Mouse (Mus musculus) embryonic stem cell, embryonic (primary cell): Measurements from ENCODE around the gene Tfb1m.

ENCODE experiments used
- CTCF ChIA-PET, 4 experiments: fragments of 300-600 bp in 2 of 4; fragments of 350-600 bp in 2 of 4; sonication (Branson Sonifier 250); formaldehyde crosslinking; loops; one replicate each; lab custom pipeline; 2022; ENCODE audit warnings: inconsistent platforms in 2 of 4; lab: Charles Lee
- POLR2A ChIA-PET, 4 experiments: fragments of 300-600 bp in 2 of 4; fragments of 350-600 bp in 2 of 4; sonication (Branson Sonifier 250); formaldehyde crosslinking; loops; one replicate each; lab custom pipeline; 2022; ENCODE audit warnings: antibody characterized with exemption in 4 of 4, inconsistent platforms in 1 of 4; lab: Charles Lee

Gene Tfb1m

DNA sequence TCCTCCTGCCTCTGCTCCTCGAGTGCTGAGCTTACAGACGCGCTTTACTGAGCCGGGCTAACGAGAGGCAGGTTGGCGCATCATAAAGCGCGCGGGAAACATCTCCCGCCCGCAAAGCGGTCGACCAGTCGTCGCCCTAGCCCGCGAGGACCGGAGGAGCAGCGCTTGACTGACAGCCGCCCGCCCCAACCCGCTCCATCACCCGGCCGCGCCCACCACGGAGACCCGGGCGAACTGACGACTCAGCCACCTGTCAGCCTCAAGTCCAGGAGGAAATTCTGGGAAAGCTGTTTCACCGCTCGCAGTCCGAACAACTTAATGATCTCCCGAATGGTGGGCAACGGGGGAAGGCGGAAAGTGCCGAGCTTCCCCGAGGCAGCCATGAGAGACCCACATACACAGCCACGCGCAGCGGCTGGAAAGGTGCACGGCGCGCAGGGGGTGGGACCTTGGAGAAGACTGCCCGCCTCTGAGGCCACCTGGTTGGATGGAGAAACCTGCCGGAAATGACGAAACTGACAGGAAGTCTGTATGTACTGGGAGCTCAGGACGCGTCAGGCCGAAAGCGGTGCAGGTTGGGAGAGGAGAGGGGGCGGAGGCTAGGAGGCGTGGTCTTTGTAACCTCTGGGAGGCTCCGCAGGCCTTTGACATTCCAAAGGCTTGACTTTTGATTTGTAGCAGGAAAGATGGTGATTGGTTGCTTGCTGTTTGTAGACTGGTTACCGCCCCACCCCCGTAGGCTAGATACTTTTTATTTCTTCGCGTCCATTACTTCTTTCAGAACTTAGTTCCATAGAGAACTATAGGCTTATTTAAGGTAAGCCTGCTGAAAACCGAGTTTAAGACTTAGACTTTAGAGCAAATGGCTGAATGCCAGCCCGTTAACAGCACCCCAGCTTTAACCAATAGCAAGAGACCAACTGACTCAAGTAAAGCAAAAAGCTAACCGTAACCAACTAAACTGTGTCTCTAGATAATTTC lies at the start of gene Tfb1m:
Tfb1m (minus strand) TSS at position 451 of the 981 bp plus-strand sequence.
- ChIA-PET POLR2A (interaction anchor here (0.6 to 2.4 kb wide), 38 partner anchors 8 to 1384 kb away, joined by 3 to 12 read pairs (median 4); partner anchors contain the start of gene Cldn20 (in 2 of the 4)), CTCF (interaction anchor here in 3 of 4 experiments (0.6 to 2.3 kb wide), 17 partner anchors 27 to 1247 kb away, joined by 3 to 18 read pairs (median 3); no protein-coding TSS in a partner anchor)

DNA sequence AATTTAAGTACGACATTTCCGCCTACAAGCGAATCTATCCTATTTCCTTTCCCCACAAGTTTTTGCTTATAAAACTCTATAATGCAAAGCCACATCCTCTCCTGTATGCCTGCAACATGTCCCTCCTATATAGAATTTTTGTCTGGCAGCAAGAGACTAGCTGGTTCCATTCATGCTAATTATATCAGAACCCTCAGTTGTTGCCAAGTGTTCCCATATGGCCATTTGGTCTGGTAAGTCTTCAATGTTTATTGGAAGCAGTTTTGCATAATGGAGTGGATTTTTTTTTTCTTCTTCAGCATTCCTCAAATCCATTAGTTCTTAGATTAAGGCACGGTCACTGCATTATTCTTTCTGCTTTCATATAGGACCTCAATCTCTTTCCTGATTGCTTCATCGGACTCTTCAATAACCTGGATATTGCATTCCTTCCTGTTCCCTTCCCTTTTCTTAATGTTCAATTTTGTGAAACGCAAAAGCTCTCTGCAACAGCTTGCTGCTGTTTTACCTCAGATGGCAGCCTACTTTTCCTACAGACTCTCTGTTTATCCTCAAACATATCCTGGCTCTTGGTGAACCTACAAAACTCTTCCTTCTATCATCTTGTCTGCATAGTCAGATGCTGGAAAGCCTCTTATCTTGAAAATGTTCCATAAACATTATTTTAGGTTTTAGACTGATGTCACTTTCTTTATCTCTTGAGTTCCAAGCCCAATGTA lies 45.5 kb upstream of the Tfb1m start:
- ChIA-PET POLR2A (interaction anchor here in 2 of 4 experiments (0.6 to 0.7 kb wide), 2 partner anchors 13 to 80 kb away, joined by 3 to 4 read pairs; no protein-coding TSS in a partner anchor), CTCF (interaction anchor here in 2 of 4 experiments (0.9 to 1.1 kb wide), 2 partner anchors 147 to 189 kb away, joined by 3 to 4 read pairs; no protein-coding TSS in a partner anchor)

DNA sequence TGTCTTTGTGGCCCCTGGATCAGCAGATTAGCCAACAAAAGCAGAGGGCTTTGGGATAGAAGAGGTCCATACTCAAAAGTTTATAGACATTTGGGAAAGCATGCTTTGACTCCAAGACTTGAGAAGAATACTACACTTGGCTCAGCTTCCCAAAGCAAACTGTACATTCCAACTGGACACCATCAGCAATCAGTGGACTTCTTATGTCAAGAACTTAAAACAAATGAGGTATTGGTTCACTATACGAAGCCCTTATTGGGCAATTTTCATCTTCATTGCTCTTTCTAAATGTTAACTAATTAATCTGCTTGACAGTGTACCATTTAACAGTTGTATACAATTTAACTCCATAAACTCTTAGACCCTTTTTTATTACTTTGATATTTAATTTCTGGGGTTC lies 40.8 kb upstream of the Tfb1m start:
- ChIA-PET CTCF (no interaction called here), POLR2A (interaction anchor here in 1 of 4 experiments (0.8 kb wide), 1 partner anchor 13 kb away, joined by 6 read pairs; no protein-coding TSS in a partner anchor)

DNA sequence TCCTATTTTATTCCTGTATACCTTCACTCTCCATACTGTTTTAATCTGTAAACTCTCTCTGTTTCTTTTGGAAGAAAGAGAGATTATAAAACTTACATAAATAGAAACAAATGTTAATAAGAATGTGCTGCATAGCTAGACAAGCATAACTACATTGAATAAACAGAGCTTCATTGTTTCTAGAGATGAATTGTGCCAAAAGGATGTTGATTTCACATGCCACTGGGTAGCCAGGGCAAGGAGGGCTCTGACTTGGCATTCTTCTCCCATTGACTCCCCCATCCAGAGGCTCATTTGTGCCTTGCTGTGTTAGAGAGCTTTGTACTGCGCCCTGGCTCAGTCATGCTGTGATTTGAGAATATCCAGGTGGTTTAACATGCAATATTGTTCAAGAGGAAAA lies 40.3 kb upstream of the Tfb1m start:
- ChIA-PET POLR2A (interaction anchor here in 1 of 4 experiments (0.8 to 1.1 kb wide), 2 partner anchors 13 to 41 kb away, joined by 3 to 6 read pairs; partner anchors contain the start of gene Tfb1m), CTCF (no interaction called here)

DNA sequence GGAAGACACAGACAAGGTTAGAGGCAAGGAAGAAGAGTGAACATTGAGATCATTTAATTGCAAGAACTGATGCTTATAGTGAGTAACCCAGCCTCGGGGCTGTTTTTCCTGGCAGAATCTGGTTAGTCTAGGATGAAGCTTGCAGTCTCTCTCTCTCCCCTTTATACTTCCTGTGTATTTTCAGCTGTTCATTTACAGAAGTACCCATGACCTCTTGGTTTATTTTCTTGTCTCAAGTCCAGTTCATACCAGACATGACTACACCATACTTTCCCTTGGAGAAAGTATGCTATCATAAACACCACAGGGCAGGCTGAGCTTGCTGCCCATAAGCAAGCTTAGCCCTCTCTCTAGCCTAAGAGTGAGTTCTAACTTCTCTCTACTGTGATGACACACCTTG lies 39.5 kb upstream of the Tfb1m start:
- CTCF ChIA-PET, result no interaction called here

DNA sequence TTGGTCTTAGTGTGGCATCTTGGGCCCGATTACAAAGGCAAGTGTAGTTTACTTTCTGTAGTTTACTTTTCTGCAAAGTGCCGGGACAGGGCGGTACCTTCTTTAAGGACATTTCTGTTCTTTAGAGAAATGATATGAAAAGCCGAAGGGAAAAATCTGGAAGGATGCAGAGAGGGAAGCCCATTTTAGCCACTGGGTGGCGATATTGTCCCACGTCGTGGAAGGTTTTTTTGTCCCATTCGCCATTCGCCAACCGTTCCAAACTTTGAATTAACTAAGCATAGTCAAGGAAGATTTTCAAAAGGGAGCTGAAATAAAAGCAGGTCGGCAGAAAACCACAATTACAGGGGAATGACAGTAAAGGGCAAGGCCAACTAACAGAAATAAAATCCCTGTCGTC lies 13.3 kb upstream of the Tfb1m start:
- ChIA-PET CTCF (interaction anchor here in 3 of 4 experiments (0.6 to 1.5 kb wide), 6 partner anchors 9 to 290 kb away, joined by 3 to 7 read pairs (median 4); no protein-coding TSS in a partner anchor), POLR2A (interaction anchor here in 1 of 4 experiments (1.4 kb wide), 1 partner anchor 13 kb away, joined by 4 read pairs; the partner anchor contains the start of gene Tfb1m)

More for the DNA sequence above, 39.5 kb upstream of the Tfb1m start:
- POLR2A ChIA-PET, result interaction anchor here in 1 of 4 experiments (1.1 kb wide), 1 partner anchor 40 kb away, joined by 3 read pairs; the partner anchor contains the start of gene Tfb1m

DNA sequence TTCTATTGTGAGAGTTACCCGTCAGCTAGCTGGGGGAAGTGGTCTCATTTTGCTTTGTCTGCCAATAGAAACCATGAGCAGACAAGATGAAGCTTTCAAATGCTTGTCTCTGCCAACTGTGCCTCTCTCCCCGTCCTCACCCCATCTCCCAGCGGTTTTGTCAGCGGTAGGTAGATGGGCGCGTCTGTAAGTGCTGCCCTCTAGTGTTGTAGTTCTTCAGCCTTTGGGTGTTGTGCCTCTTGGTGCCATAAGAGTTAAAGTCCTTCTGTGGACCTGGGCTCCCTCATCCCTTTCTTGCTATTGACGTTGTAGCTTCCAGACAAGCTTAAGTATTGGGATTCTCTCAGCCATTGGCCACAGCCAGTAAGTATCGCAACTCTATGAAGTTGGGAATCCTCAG lies 4.8 kb upstream of the Tfb1m start:
- ChIA-PET POLR2A (no interaction called here), CTCF (interaction anchor here (0.5 to 2.2 kb wide), 7 partner anchors 17 to 119 kb away, joined by 3 to 8 read pairs (median 4); no protein-coding TSS in a partner anchor)

DNA sequence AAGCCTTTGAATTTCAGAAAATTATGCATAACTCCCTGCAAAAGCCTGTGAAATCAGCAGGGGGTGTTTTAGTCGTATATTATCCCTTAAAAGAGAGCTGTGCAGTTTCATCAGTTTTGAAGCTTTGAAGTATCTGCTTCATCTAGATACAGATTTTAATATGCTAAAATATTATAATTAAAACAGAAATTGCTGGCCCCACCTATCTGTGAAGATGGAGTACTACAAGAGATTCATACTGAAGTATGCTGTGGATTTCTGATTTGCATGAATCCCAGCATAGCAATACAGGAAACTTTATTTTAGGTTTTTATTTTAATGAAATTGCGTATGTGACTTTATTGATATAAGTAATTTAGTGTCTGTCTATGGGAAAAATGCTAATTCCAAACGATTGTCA lies 3.0 kb upstream of the Tfb1m start:
- CTCF ChIA-PET, result no interaction called here

DNA sequence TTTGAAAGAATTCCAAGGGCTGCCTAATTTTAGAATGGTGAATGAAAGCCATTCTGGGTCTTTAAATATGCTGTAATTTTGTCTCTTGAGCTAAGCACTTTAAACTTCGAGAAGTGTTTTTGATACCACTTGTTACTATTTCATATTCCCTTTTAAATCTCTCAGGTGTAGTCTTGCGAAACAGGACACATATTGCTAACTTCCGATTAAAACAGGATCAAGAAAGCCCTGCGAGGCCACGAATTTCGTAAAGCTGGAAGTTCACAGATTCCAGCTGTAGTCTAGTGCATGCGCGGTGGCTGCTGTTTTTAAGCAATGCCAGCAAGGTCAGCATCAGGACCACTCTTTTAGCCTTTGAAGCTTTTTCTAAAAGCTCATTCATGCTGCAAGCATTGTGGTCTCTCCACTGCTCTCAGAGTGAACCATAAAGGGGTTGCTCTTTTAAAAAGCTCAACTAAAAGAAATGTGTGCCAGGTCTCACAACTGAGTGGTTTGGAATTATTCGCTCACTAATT lies 832 bp upstream of the Tfb1m start:
- CTCF ChIA-PET, result interaction anchor here in 3 of 4 experiments (0.6 to 2.3 kb wide), 13 partner anchors 42 to 1246 kb away, joined by 3 to 18 read pairs (median 4); no protein-coding TSS in a partner anchor
- POLR2A ChIA-PET, result interaction anchor here (0.6 to 2.4 kb wide), 29 partner anchors 9 to 1095 kb away, joined by 3 to 12 read pairs (median 4); partner anchors contain the start of gene Cldn20 (in 2 of the 4)

More for the DNA sequence above, 3.0 kb upstream of the Tfb1m start:
- POLR2A ChIA-PET, result no interaction called here

DNA sequence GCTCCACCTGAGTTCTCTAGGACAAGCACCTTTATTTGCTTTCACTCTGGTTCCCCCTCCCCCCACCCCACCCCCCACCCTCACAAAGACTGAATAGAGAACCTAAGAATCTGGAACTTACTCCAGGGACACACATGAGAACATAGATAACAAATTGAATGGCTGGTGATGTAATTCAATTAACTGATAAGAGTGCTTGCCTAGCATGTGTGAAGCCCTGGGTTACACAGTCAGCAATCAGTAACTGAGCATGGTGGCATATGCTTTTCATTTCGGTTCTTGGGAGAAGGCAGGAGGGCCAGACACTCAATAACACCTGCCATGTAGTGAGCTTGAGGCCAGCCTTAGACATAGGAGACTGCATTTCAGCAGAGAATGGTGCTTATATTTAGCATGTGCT lies 1.3 kb downstream of the Tfb1m start:
- ChIA-PET CTCF (interaction anchor here in 1 of 4 experiments (2.3 kb wide), 1 partner anchor 58 kb away, joined by 13 read pairs; no protein-coding TSS in a partner anchor), POLR2A (interaction anchor here in 1 of 4 experiments (0.6 kb wide), 1 partner anchor 281 kb away, joined by 5 read pairs; no protein-coding TSS in a partner anchor)

DNA sequence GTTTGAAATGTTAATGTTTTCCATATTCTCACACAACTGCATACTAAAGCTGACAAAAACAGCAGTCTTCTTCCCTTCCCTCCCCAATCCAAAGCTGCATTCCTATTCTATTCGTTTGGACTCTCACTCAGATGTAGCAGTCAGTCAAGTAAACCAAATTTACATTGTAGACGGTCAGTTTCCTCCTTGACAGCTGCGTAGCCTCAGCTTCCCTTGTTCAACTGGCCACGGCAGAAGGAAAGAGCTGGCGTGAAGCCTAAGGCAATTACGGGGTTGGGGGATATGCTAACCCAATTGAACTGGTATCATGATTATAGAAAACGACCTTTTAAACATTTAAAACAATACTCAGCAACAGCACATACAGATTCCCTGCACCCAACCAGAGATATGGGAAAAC lies 9.9 kb downstream of the Tfb1m start:
- ChIA-PET POLR2A (interaction anchor here in 1 of 4 experiments (1.1 kb wide), 1 partner anchor 10 kb away, joined by 3 read pairs; the partner anchor contains the start of gene Tfb1m), CTCF (no interaction called here)

DNA sequence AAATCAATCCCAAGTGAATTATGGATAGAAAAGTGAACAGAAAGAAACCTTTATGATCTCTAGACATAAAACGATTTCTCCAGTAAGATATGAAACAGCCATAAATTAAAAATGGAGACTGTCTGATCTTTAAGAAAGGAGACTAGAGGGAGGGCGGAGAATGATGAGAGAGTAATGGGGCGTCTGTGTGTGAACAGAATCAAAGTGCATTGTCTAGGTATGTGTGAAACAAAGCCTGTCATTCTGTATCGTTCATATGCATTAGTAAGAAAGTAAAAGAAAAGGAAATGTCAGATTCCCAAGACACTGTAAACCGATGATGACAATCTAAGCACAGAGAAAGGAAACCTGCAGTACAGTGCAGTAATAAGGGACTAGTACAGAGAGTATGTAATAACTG lies 16.5 kb downstream of the Tfb1m start:
- ChIA-PET POLR2A (no interaction called here), CTCF (interaction anchor here in 1 of 4 experiments (1.5 kb wide), 1 partner anchor 43 kb away, joined by 8 read pairs; no protein-coding TSS in a partner anchor)

DNA sequence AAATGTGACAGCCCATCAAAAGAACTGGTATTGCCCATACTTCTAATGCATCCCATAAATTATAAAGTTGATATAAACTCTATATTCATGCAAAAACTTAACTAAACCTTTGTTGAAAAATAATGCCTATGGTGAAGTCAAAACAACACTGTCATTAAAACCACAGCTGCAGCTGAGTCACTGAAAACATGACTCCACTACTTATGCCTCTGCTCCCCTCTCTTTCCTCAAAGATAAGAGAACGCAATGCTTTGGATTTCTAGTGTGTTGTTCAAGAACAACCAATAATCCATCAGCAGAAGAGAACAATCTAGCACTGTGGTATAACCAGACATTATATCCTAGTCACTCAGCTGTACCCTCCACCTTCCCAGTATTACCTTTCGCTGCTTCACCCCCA lies 17.3 kb downstream of the Tfb1m start:
- CTCF ChIA-PET, result no interaction called here

DNA sequence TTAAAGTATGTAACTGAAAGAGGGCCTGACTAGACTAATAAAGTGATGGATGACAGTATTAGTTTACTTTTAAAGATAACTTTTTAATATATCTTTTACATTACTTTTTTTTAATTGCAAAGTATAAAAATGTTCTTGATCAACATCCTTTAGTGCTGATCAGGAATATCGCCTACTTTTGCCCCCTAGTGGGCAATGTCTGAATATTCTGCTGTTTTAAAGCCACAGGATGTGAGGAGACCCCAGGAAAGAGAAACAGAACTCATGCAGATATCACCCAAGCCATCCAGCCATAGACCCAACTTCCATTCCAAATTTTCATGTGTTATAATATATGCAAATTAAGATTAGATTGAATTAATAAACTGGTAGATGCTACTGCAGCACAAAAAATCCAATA lies 24.2 kb downstream of the Tfb1m start:
- ChIA-PET CTCF (interaction anchor here in 2 of 4 experiments (0.6 to 1.7 kb wide), 3 partner anchors 17 to 245 kb away, joined by 3 to 5 read pairs (median 3); no protein-coding TSS in a partner anchor), POLR2A (interaction anchor here in 1 of 4 experiments (2.7 kb wide), 1 partner anchor 24 kb away, joined by 12 read pairs; the partner anchor contains the start of gene Tfb1m)

More for the DNA sequence above, 17.3 kb downstream of the Tfb1m start:
- POLR2A ChIA-PET, result interaction anchor here in 1 of 4 experiments (0.6 kb wide), 1 partner anchor 311 kb away, joined by 3 read pairs; no protein-coding TSS in a partner anchor

DNA sequence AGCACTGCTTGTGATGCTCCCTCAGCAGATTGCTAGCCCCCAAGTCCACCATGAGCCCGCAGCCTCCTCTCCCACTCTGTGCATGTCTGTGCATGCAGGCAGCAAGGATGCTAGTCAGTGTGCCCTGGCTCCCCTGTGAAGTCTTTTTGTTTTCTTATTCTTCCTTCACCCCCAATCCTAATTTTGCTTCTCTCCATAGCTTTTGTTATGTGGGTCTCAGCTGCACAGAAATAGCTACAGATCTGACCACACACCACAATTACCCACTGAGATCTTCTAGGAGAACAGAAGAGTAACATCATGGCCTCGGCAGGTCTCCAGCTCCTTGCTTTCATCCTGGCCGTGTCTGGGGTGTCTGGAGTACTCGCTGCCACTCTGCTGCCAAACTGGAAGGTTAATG lies 25.3 kb downstream of the Tfb1m start, which contains the start of gene Cldn20:
Cldn20 (plus strand) TSS at position 301 of the 400 bp plus-strand sequence.
- CTCF ChIA-PET, result interaction anchor here in 3 of 4 experiments (0.7 to 1.6 kb wide), 8 partner anchors 16 to 83 kb away, joined by 3 to 5 read pairs (median 3); no protein-coding TSS in a partner anchor
- POLR2A ChIA-PET, result interaction anchor here in 3 of 4 experiments (0.6 to 2.7 kb wide), 6 partner anchors 15 to 311 kb away, joined by 4 to 12 read pairs (median 8); partner anchors contain the start of gene Tfb1m (in 3 of the 3)

DNA sequence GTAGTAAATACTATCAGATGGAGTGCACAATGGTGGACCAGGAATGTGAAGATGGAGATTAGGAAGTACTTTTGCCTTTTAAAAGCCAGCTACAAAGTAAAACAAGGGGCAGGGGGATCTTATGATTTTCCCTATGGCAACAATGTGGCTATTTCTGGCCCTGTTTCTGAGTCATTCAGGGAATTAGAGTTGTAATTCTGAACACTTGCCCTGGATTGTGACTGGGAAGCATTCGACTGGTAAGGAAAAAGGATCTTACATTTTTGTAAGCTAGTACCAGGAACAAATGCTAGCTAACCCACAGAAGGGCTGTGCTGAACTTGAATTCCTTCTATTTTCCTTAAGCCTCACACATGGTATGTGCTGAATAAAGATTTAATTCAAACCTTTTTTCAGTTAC lies 25.9 kb downstream of the Tfb1m start:
- CTCF ChIA-PET, result interaction anchor here in 2 of 4 experiments (0.7 to 1.6 kb wide), 8 partner anchors 15 to 83 kb away, joined by 3 to 5 read pairs (median 3); no protein-coding TSS in a partner anchor
- POLR2A ChIA-PET, result interaction anchor here in 3 of 4 experiments (0.8 to 4.1 kb wide), 10 partner anchors 14 to 71 kb away, joined by 4 to 31 read pairs (median 8); partner anchors contain the start of gene Tfb1m (in 3 of the 3)

DNA sequence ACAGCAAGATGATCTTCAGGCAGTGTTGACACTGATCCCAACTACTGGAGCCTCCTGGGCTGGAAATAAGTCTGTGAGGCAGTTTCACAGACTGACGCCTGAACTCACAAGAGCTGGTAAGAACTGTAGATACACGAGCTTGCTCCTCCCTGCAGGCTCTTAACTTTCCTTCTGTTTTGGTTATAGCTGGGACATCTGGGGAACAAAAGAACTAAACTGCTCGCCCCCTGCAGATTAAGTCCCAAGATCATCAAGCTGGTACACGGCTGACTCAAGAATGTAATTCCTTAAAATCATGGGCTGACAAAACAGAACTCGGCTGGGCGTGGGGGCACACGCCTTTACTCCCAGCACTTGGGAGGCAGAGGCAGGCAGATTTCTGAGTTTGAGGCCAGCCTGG lies 27.0 kb downstream of the Tfb1m start:
- POLR2A ChIA-PET, result interaction anchor here in 2 of 4 experiments (0.7 to 4.1 kb wide), 16 partner anchors 9 to 70 kb away, joined by 3 to 31 read pairs (median 4); partner anchors contain the start of gene Tfb1m (in 2 of the 2)
- CTCF ChIA-PET, result interaction anchor here in 2 of 4 experiments (0.7 to 1.6 kb wide), 4 partner anchors 21 to 33 kb away, joined by 3 to 5 read pairs (median 4); partner anchors contain the start of gene Tfb1m (in 1 of the 2)
